Mouse (Mus musculus) retina, embryonic 14.5 days (tissue): ENCODE results near the gene Mettl16.

ENCODE experiments used
- DNase-seq: peaks from one replicate; pipeline ENCODE4 v3.0.0-alpha.2; 2015; ENCODE audit warnings: low spot score

Mettl16 gene

GRCm38 (mm10) chr11:74845784-74846183, 75.2 kb downstream of the Mettl16 start:
- no peak for DNase-seq

DNA sequence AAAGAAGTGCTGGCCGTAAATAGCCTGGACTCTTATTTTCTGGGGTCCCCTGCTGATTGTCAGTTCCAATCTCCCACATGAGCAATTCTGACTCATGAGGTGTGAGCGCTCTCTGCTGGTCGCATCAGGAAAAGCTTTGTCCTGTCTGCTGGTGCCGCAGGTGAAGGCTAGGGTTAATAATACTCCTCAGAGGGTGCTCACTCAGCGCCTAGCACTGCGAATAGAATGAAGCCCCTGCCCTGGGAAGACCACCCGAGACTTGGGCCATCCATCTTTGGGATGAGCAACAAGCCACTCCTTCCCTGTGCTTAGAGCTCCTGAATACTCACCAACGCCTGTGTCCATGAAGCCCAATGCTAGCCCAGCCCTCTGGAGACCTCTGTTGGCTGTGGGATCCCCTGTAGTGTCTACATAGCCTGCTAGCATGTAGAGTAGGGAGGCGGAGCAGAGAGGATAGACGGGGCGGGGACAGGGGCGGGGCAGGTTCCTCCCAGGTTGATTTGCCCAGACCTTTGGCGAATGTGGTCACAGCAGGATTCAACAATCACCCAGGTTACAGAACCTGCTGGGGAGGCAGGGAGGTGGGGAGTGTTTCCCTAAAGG, 77.4 kb downstream of the Mettl16 start:
- DNase-seq = peak; percentile 90

- DNase-seq = no peak
These were observed 80.5 kb downstream of the Mettl16 start for GRCm38 (mm10) chr11:74850998-74851661.

GRCm38 (mm10) chr11:74857756-74858155, 87.1 kb downstream of the Mettl16 start:
- no peak for DNase-seq

DNA sequence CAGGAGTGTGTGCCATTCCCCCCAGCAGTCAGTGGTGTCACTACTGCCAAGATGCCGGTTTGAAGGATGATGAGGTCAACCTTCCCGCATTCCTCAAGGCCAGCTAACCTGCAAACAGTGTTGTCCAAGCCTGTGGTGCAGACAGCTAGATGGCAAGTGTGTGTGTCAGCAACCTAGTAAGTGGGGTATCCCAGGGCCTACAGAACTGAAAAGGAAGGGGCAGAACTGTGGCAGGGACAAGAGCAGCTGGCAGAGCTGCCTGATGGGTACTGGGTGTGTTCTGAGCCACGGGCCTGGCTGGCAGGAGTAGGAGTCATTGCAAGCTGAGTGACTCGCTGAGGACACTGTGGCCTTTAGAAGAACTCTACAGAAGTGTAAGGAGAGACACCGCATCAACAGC, 91.5 kb downstream of the Mettl16 start:
- no peak for DNase-seq

DNA sequence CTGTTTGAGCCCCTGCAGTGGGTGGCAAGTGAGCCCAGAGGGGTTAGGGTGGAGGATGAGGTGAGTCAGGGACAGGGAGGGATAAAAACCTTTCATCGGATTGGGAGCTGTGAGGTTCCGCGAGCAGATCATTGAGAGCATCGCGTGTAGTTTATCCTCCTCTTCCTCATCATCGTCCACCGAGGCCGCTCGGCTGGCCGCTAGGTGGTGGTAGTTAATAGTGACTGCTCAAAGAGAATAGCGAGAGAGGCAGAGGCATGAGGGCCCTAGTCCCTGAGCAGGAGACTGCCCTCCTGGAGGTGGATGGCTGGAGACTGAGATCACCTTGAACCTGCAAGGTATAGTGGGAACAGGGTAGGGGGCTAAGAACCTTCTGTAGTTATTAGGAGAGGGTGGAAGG, 92.8 kb downstream of the Mettl16 start:
- DNase-seq = no peak

- no peak for DNase-seq
These were observed 93.8 kb downstream of the Mettl16 start for GRCm38 (mm10) chr11:74864421-74864820.

DNA sequence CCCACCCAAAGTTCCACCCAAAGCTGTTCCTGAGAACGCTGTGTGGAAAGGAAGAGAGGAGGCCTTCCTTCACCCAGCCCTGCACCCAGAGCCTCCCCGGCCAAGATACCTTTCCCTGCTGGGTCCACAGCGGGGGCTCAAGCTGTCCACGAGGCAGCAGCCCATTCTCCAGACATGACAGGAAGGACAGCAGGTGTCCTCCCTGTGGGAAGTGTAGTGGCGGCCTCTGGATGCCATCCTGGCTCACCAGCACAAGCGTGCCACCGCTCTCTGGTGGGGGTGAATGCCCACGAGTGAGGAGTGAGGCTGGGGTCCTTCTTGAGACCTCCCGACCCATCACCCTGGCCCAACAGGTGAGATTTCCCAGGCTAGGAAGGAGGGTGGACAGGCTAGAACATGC, 94.6 kb downstream of the Mettl16 start:
- no peak for DNase-seq

- no peak for DNase-seq
These were observed 96.0 kb downstream of the Mettl16 start for GRCm38 (mm10) chr11:74866640-74867039.

DNA sequence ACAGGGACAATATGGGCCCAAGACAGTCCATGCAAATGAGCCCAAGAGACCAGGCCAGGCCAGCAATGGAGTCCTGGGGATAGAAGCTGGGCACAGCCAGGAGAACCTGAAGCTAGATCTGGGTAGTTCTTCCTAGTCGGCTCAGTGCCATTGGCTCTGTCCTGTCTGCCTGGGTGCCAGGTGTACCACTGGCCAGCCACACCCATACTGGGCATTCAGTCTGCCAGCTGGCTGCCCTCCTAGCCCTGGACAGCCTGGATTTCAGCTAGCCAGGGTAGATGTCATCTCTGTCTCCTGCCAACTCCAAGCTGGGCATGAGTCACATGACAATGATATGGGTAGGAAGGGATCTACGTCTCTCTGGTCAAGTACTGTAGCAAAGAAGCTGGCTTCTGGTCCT, 96.6 kb downstream of the Mettl16 start:
- DNase-seq = no peak

DNA sequence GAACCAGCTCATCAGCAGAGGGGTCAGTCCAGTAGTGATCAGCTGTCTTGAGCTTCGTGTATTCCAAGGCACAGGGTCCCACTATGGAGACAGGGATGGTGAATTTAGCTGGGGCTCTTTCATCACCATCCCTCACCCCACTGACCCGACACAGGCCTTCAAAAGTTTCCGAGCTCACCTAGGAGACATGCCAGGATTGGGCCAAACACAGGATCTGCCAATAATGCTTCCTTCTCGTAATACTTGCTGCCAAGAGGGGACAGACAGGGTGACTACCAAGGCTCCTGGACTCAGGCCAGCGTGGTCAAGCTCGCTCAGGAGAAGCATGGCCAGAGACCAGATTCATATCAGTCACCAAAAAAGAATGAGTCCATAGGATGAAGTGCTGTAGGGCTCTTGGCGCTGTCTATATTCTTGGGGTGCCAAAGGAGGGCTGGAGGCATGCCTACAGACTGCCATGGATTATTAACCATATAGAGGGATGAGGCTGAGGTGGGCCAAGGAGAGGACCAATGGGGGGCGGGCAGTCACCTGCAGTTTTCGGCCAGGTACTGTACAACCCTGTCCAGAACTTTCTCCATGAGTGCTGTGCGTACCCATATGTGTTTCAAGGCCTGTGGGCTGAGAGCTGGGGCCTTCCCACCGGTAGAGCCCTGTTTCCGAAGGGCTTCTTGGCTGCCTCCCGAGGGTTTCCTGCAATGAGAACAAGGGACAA, 97.6 kb downstream of the Mettl16 start:
- no peak for DNase-seq

GRCm38 (mm10) chr11:74869603-74870002, 99.0 kb downstream of the Mettl16 start:
- peak; percentile 65 for DNase-seq

DNA sequence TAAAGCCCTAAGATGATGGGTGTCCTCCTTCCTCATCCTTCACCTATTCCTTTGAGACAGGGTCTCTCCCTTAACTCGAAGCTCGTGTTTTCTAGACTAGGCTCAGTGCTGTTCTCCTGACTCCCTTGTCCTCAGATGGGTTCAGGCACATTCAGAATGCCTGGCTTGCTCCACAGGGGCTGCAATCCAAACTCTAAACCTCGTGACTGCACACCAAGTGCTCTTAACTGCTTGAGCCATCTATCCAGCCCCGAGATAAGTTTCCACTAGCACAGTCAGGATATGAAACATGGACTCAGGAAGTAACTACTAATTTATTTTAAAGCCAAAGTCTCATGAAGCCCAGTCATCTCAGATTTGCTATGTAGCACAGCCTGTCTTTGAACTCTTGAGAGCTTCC, 99.9 kb downstream of the Mettl16 start:
- DNase-seq = no peak

GRCm38 (mm10) chr11:74870991-74871622, 100.5 kb downstream of the Mettl16 start:
- DNase-seq = peak; percentile 30

GRCm38 (mm10) chr11:74874630-74875029, 104.0 kb downstream of the Mettl16 start:
- no peak for DNase-seq

GRCm38 (mm10) chr11:74876801-74877200, 106.2 kb downstream of the Mettl16 start:
- DNase-seq = peak; percentile 78
